Mouse (Mus musculus): ENCODE measurements around the gene Camk2n2. TPM values are rescaled to one million over a fixed set of nuclear protein-coding genes. Genes with fewer than 3 reads are reported as not detected.

Camk2n2 gene
- polyA plus RNA-seq, 1 experiment from 2014 or later = 5.3 TPM

GRCm38 (mm10) chr16:20620399-20620735 is 720 bp downstream of the Camk2n2 start:
- peaks cover 6% of the 10 kb centered on the region; the same call in 1 of the 2 replicates for H3K27me3 ChIP-seq (ENCODE audit: control insufficient read depth, insufficient read depth, low read length)
- peak overlapping the region; percentile 76 for H3K4me3 ChIP-seq (ENCODE audit: low read depth, low read length)
- WGBS = under 1% methylated on average over 9 of the region's 9 CpGs
- H3K36me3 ChIP-seq (ENCODE audit: control insufficient read depth, insufficient read depth, low read length) = no peaks in the 10 kb centered on the region
- peak overlapping the region; percentile 94 for H3K4me2 ChIP-seq (ENCODE audit: low read depth, low read length, severe bottlenecking)
- ATAC-seq (replicated peaks; ENCODE audit: low FRiP score) (0 out of 2 replicates have a peak, but pooled peaks have one; percentile 0), DNase-seq (ENCODE audit: low spot score) (no peak)
- peaks cover 7% of the 10 kb centered on the region for H3K4me1 ChIP-seq (replicated peaks; ENCODE audit: control insufficient read depth, insufficient read depth, low read length)
- H3K9ac ChIP-seq (ENCODE audit: low read length) = peak overlapping the region; percentile 91
- H3K9me3 ChIP-seq (ENCODE audit: control insufficient read depth, low read length) = no peaks in the 10 kb centered on the region
- H3K27ac ChIP-seq (ENCODE audit: low read depth, low read length) = peak overlapping the region; percentile 87; the same call in 1 of the 2 replicates

DNA sequence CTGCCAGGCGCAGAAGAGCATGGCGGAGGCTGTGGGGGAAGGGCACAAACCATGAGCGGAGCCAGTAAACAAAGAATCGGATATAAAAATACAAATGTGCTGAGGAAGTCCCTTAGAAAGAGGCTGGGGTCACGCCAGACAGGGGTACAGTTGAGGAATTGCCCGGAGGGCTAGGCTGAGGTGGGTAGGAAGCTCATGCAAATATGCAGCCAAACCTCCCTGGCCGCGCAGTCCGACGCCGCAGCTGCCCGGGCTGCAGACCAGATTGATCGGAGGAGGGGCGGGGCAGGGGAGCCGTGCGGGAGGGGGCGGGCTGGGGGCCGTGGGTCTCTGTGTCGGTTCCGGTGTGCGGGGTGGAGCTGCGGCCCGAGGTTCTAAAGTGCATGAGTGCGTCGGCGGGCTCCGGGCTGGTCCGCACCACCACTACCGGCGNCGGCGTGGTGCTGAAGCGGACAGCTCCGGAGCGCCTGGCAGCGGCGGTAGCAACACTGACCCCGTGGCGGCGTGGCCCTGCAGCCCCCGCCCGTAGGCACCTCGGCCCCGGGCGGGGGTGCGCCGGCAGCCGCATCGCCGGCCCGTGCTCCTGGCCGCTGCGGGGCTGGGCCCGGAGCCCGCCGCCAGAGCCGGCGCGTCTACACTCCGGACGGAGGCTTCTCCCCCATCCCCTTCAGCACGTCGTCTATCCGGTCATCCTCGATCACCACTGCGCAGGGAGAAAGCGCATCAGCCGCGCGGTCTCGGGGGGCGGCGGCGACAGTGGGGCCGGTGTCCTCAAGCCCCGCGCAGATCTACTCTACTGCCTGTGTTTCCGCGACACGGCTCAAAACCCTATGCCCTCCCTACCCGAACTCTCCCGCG is 1.3 kb downstream of the Camk2n2 start:
- 2% methylated on average over 63 of the region's 83 CpGs for WGBS
- peak; percentile 18 for ATAC-seq (replicated peaks; ENCODE audit: low FRiP score)

GRCm38 (mm10) chr16:20611357-20612227 is 9.5 kb downstream of the Camk2n2 start, which contains the start of the genes Eef1akmt4, Gm49333 and Alg3:
TSS of gene Eef1akmt4 (plus strand) at chr16:20611593.
TSS of gene Gm49333 (plus strand) at chr16:20611610.
TSS of gene Alg3 (minus strand) at chr16:20611735.
- Histone ChIP-seq H3K4me1 (replicated peaks; ENCODE audit: control insufficient read depth, insufficient read depth, low read length) (peaks cover 4% of the 10 kb centered on the region; the same call in 1 of the 2 replicates), H3K27ac (ENCODE audit: low read depth, low read length) (peak within 1 kb of the TSS; percentile 78), H3K9ac (ENCODE audit: low read length) (peak within 1 kb of the TSS; percentile 97), H3K4me2 (ENCODE audit: low read depth, low read length, severe bottlenecking) (peak within 1 kb of the TSS; percentile 67), H3K27me3 (ENCODE audit: control insufficient read depth, insufficient read depth, low read length) (no peaks in the 10 kb centered on the region), H3K36me3 (ENCODE audit: control insufficient read depth, insufficient read depth, low read length) (0 out of 2 replicates have a peak, but pooled peaks cover 2% of the 10 kb centered on the region), H3K9me3 (ENCODE audit: control insufficient read depth, low read length) (no peaks in the 10 kb centered on the region), H3K4me3 (ENCODE audit: low read depth, low read length) (peak within 1 kb of the TSS; percentile 76)
- DNase-seq (ENCODE audit: low spot score) = peak; percentile 90
- ATAC-seq (replicated peaks; ENCODE audit: low FRiP score) = peak; percentile 96
- 2% methylated on average over 41 of the region's 41 CpGs for WGBS

More for the DNA sequence above, 1.3 kb downstream of the Camk2n2 start:
- peak; percentile 78 for DNase-seq (ENCODE audit: low spot score)
- Histone ChIP-seq H3K27ac (ENCODE audit: low read depth, low read length) (no peak overlapping the region), H3K27me3 (ENCODE audit: control insufficient read depth, insufficient read depth, low read length) (peaks cover 6% of the 10 kb centered on the region; the same call in 1 of the 2 replicates), H3K9me3 (ENCODE audit: control insufficient read depth, low read length) (no peaks in the 10 kb centered on the region), H3K4me3 (ENCODE audit: low read depth, low read length) (peak overlapping the region; percentile 76), H3K9ac (ENCODE audit: low read length) (peak overlapping the region; percentile 91), H3K4me2 (ENCODE audit: low read depth, low read length, severe bottlenecking) (peak overlapping the region; percentile 94), H3K4me1 (replicated peaks; ENCODE audit: control insufficient read depth, insufficient read depth, low read length) (peaks cover 7% of the 10 kb centered on the region), H3K36me3 (ENCODE audit: control insufficient read depth, insufficient read depth, low read length) (no peaks in the 10 kb centered on the region)

GRCm38 (mm10) chr16:20610501-20611356 is 10.4 kb downstream of the Camk2n2 start:
- peaks cover 4% of the 10 kb centered on the region; the same call in 1 of the 2 replicates for H3K4me1 ChIP-seq (replicated peaks; ENCODE audit: control insufficient read depth, insufficient read depth, low read length)
- peak; percentile 50 for ATAC-seq (replicated peaks; ENCODE audit: low FRiP score)
- no peaks in the 10 kb centered on the region for H3K27me3 ChIP-seq (ENCODE audit: control insufficient read depth, insufficient read depth, low read length)
- H3K9ac ChIP-seq (ENCODE audit: low read length) = peak overlapping the region; percentile 97
- no peaks in the 10 kb centered on the region for H3K9me3 ChIP-seq (ENCODE audit: control insufficient read depth, low read length)
- peak overlapping the region; percentile 78 for H3K27ac ChIP-seq (ENCODE audit: low read depth, low read length)
- H3K36me3 ChIP-seq (ENCODE audit: control insufficient read depth, insufficient read depth, low read length) = peaks cover 6% of the 10 kb centered on the region; the same call in 1 of the 2 replicates
- H3K4me3 ChIP-seq (ENCODE audit: low read depth, low read length) = peak overlapping the region; percentile 76
- DNase-seq (ENCODE audit: low spot score) = peak; percentile 89
- under 1% methylated on average over 28 of the region's 28 CpGs for WGBS
- H3K4me2 ChIP-seq (ENCODE audit: low read depth, low read length, severe bottlenecking) = peak overlapping the region; percentile 67

DNA sequence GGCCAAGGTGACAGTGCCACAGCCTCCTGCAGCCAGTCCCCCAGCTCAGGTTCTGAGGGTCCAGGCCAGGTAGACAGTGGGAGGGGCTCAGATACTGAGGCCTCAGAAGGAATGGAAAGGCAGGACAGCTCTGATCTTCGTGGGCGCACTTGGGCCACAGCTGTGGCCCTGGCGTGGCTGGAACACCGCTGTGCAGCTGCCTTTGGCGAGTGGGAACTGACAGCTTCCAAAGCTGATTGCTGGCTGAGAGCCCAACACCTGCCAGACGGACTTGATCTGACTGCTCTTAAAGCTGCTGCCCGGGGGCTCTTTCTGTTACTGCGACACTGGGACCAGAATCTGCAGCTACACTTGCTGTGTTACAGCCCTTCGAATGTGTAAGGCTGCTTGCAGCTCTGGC is 16.4 kb downstream of the Camk2n2 start:
- Histone ChIP-seq H3K4me1 (replicated peaks; ENCODE audit: control insufficient read depth, insufficient read depth, low read length) (peaks cover 2% of the 10 kb centered on the region; the same call in 1 of the 2 replicates), H3K36me3 (ENCODE audit: control insufficient read depth, insufficient read depth, low read length) (peaks cover 11% of the 10 kb centered on the region; the same call in 1 of the 2 replicates), H3K9ac (ENCODE audit: low read length) (no peak overlapping the region), H3K27me3 (ENCODE audit: control insufficient read depth, insufficient read depth, low read length) (no peaks in the 10 kb centered on the region), H3K9me3 (ENCODE audit: control insufficient read depth, low read length) (no peaks in the 10 kb centered on the region), H3K27ac (ENCODE audit: low read depth, low read length) (no peak overlapping the region), H3K4me2 (ENCODE audit: low read depth, low read length, severe bottlenecking) (no peak overlapping the region), H3K4me3 (ENCODE audit: low read depth, low read length) (no peak overlapping the region)
- 81% methylated on average over 9 of the region's 9 CpGs for WGBS
- ATAC-seq (replicated peaks; ENCODE audit: low FRiP score) (no peak), DNase-seq (ENCODE audit: low spot score) (no peak)

DNA sequence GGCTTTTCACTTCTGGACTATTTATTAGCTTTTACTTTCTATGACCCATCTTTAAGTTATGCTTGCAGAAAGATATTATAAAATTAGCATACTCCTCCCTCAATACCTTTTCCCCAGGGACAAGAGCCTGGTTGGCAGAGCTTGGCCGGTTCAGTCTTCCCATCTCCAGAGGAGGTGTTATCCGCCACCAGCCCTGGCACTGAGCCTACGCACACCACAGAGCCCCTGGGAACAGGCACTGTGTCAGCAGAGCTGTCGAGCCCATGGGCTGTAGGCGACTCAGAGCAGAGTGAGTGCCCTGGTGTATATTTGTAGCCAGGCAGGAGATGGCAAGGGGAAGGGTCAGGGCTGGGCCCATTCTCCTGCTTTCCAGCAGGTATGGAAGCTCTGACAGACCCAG is 20.6 kb downstream of the Camk2n2 start:
- Histone ChIP-seq H3K36me3 (ENCODE audit: control insufficient read depth, insufficient read depth, low read length) (peaks cover 2% of the 10 kb centered on the region; the same call in 1 of the 2 replicates), H3K27ac (ENCODE audit: low read depth, low read length) (no peak overlapping the region), H3K9me3 (ENCODE audit: control insufficient read depth, low read length) (no peaks in the 10 kb centered on the region), H3K9ac (ENCODE audit: low read length) (no peak overlapping the region), H3K4me2 (ENCODE audit: low read depth, low read length, severe bottlenecking) (no peak overlapping the region), H3K4me1 (replicated peaks; ENCODE audit: control insufficient read depth, insufficient read depth, low read length) (no peaks in the 10 kb centered on the region), H3K4me3 (ENCODE audit: low read depth, low read length) (no peak overlapping the region), H3K27me3 (ENCODE audit: control insufficient read depth, insufficient read depth, low read length) (no peaks in the 10 kb centered on the region)
- WGBS = 81% methylated on average over 5 of the region's 5 CpGs
- no peak for DNase-seq (ENCODE audit: low spot score)
- no peak for ATAC-seq (replicated peaks; ENCODE audit: low FRiP score)

DNA sequence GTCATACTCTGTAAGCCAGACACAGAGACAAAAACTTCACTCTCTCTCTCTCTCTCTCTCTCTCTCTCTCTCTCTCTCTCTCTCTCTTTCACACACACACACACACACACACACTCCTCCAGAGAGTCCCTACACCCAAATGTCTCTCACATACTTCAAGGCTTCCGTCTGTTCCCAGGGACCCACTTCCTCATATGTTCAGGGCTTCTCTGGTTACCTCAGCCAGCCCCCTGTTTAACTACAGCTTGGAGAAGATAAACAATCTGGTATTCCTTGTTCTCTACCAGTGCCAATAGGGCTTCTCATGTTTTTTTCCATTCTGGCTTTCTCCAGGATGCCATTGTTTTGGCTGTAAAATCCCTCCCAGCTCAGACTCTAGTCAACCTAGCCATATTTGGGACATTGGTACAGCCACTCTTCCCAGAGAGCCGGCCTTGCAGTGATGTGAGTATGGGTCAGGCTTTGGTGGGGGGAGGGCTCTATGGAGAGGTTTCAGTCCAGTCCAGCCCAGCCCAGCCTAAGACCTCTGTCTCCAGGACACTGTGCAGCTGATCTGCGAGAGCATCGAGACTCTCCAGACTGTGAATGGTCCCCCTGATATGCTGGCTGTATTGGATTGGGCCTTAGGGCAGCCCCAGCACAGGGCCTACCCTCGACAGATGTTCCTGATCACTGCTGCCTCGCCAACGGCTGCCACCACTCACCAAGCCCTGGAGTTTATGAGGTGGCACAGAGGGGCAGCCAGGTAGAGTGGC is 24.2 kb downstream of the Camk2n2 start:
- no peak overlapping the region for H3K9ac ChIP-seq (ENCODE audit: low read length)
- H3K4me2 ChIP-seq (ENCODE audit: low read depth, low read length, severe bottlenecking) = no peak overlapping the region
- no peaks in the 10 kb centered on the region for H3K9me3 ChIP-seq (ENCODE audit: control insufficient read depth, low read length)
- no peaks in the 10 kb centered on the region for H3K4me1 ChIP-seq (replicated peaks; ENCODE audit: control insufficient read depth, insufficient read depth, low read length)
- H3K36me3 ChIP-seq (ENCODE audit: control insufficient read depth, insufficient read depth, low read length) = no peaks in the 10 kb centered on the region
- no peak for ATAC-seq (replicated peaks; ENCODE audit: low FRiP score)
- H3K4me3 ChIP-seq (ENCODE audit: low read depth, low read length) = no peak overlapping the region
- no peak for DNase-seq (ENCODE audit: low spot score)
- no peak overlapping the region for H3K27ac ChIP-seq (ENCODE audit: low read depth, low read length)
- WGBS = 75% methylated on average over 7 of the region's 7 CpGs
- H3K27me3 ChIP-seq (ENCODE audit: control insufficient read depth, insufficient read depth, low read length) = peaks cover 8% of the 10 kb centered on the region

All from forebrain, embryonic 11.5 days (tissue).